Mouse (Mus musculus) ES-E14 (cell line): Measurements from ENCODE around the gene Acsm4.
"Not testable (repeated sequence)": the region's sequence is repeated elsewhere in the genome, so short reads cannot be mapped to it uniquely, and the experiment has no call there.

Experiments used
- HCFC1 ChIP-seq: IDR thresholded peaks from 2 replicates; pipeline ENCODE4 v1.6.1; 2012; ENCODE audit warnings: low read length, inconsistent platforms, borderline replicate concordance; ENCODE audit not compliant: insufficient read depth
- ZNF384 ChIP-seq: IDR thresholded peaks from 2 replicates; pipeline ENCODE4 v1.6.1; 2012; ENCODE audit warnings: low read depth, low read length, inconsistent platforms

GRCm38 (mm10) chr7:119739798-119740468 is 50.1 kb downstream of the Acsm4 start:
- not testable (repeated sequence) for TF ChIP-seq ZNF384, HCFC1
